15 mouse cellular contexts compared by ENCODE assay signal in the genomic region with DNA sequence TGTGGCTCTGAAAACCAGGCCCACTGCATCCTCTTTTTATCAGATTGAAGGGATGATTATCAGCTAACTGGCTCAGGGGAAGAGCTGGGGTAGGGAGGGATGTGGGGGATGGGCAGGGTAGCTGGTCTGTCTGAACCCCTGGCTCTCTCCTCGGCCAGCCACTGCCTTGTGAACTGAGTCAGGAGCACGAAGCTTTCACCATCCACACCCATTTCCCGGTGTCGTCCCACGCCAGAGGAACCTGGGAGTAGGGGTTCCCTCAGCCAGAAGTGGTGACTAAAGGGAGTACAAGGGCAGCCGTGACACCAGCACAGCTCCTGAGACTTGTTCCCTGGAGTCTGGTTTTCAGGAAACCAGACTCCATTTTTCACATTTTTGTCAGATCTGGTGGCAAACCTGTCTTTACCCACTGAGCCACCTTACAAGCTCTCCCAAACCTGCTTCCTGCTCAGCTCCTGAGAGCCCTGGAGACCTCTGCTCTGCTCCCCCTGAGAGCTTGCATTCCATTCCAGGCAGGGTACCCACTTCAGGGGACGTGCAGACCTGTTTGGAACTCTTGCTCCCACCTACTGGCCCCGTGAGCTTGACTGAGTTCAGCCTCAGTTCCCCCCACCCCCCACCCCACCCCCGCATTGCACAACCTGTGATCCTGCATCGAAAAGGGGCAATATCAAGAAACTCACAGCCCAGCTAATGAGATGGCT. TPM values are rescaled to one million over a fixed set of nuclear protein-coding genes. Genes with fewer than 3 reads are reported as not detected.
DNase-seq lines count a peak whose midpoint lies in the region; ATAC-seq and TF ChIP-seq lines count a peak whose summit lies in the region.
"Had no signal": no experiment of that assay in that cellular context is flagged by ENCODE, and none has a peak within 500 bp of the region (broad histone marks: within the 10 kb centered on the region; RNA-seq: fewer than 3 reads in every experiment).

No protein-coding gene starts in this region.

- no peak for TF ChIP-seq CTCF in kidney, adult 2 months (conservative IDR thresholded peaks at IDR 0.05; ENCODE audit: insufficient read depth, insufficient read length, low read depth, low read length)

- 18% methylated on average over 10 of the region's 10 CpGs for WGBS in heart, embryonic 10.5 days
- WGBS in heart, embryonic 12.5 days: 20% methylated on average over 10 of the region's 10 CpGs
- 70% methylated on average over 10 of the region's 10 CpGs for WGBS in kidney, adult 2 months
- WGBS in intestine, embryonic 16.5 days: 47% methylated on average over 10 of the region's 10 CpGs

- no peak overlapping the region for H3K4me2 ChIP-seq in heart, embryonic 12.5 days
- no peak overlapping the region for H3K4me2 ChIP-seq in intestine, embryonic 16.5 days (ENCODE audit: low read depth, low read length)
- H3K4me2 ChIP-seq: forebrain, embryonic 12.5 days; hindbrain, embryonic 15.5 days had no signal

- no peaks in the 10 kb centered on the region for H3K36me3 ChIP-seq in heart, embryonic 10.5 days
- no peaks in the 10 kb centered on the region for H3K36me3 ChIP-seq in heart, embryonic 12.5 days
- H3K36me3 ChIP-seq in kidney, adult 2 months (ENCODE audit: control insufficient read depth, insufficient read depth, low read length): no peaks in the 10 kb centered on the region
- H3K36me3 ChIP-seq in ES-E14 (ENCODE audit: control insufficient read depth, insufficient read depth, low read length, poor library complexity, severe bottlenecking): no peaks in the 10 kb centered on the region
- no peaks in the 10 kb centered on the region for H3K36me3 ChIP-seq in intestine, embryonic 16.5 days (ENCODE audit: control insufficient read depth, insufficient read depth, low read length)
- H3K36me3 ChIP-seq: forebrain, embryonic 12.5 days; hindbrain, embryonic 15.5 days had no signal

- H3K27ac ChIP-seq in heart, embryonic 10.5 days: peak overlapping the region; percentile 83
- no peak overlapping the region for H3K27ac ChIP-seq in heart, embryonic 12.5 days (ENCODE audit: poor library complexity, severe bottlenecking)
- H3K27ac ChIP-seq in kidney, adult 2 months (ENCODE audit: insufficient read depth, low read depth, low read length): no peak overlapping the region
- H3K27ac ChIP-seq in ES-E14 (ENCODE audit: insufficient read depth, low read depth, low read length, poor library complexity, severe bottlenecking): peak overlapping the region; percentile 48; the same call in 1 of the 2 replicates
- no peak overlapping the region for H3K27ac ChIP-seq in intestine, embryonic 16.5 days (ENCODE audit: low read length)
- H3K27ac ChIP-seq: hindbrain, embryonic 15.5 days; macrophage had no signal

- H3K4me3 ChIP-seq in heart, embryonic 10.5 days: no peak overlapping the region
- H3K4me3 ChIP-seq in heart, embryonic 12.5 days: no peak overlapping the region
- H3K4me3 ChIP-seq in kidney, adult 2 months (ENCODE audit: insufficient read depth, low read depth, low read length): no peak overlapping the region
- no peak overlapping the region for H3K4me3 ChIP-seq in ES-E14 (ENCODE audit: insufficient read depth in 1 of 2, low read depth in 1 of 2, low read length in 2 of 2, poor library complexity in 1 of 2, severe bottlenecking in 1 of 2)
- no peak overlapping the region for H3K4me3 ChIP-seq in intestine, embryonic 16.5 days (ENCODE audit: low read length)
- H3K4me3 ChIP-seq: forebrain, embryonic 12.5 days; hindbrain, embryonic 15.5 days had no signal

- no peak for TF ChIP-seq POLR2A in kidney, adult 2 months (IDR thresholded peaks at IDR 0.05; ENCODE audit: low read depth, low read length)

- ATAC-seq in heart, embryonic 12.5 days (ENCODE audit: insufficient number of reproducible peaks, low FRiP score): no peak
- ATAC-seq in intestine, embryonic 16.5 days: no peak

- H3K9me3 ChIP-seq in heart, embryonic 10.5 days: no peaks in the 10 kb centered on the region
- no peaks in the 10 kb centered on the region for H3K9me3 ChIP-seq in heart, embryonic 12.5 days (replicated peaks)
- no peaks in the 10 kb centered on the region for H3K9me3 ChIP-seq in ES-E14 (ENCODE audit: control insufficient read depth, insufficient read depth, low read depth, low read length)
- no peaks in the 10 kb centered on the region for H3K9me3 ChIP-seq in intestine, embryonic 16.5 days (ENCODE audit: control insufficient read depth, low read length)
- H3K9me3 ChIP-seq: forebrain, embryonic 12.5 days; hindbrain, embryonic 15.5 days had no signal

- no peak for DNase-seq in heart, embryonic 10.5 days (ENCODE audit: low spot score)
- peak; percentile 53 for DNase-seq in kidney, postnatal 10 days
- no peak for DNase-seq in kidney, adult 2 months
- DNase-seq in ES-E14 (ENCODE audit: low read depth, low spot score): no peak
- no peak for DNase-seq in gastrocnemius, postnatal 4 days (ENCODE audit: low spot score in 2 of 2)
- DNase-seq in natural killer cell, adult 2 months (ENCODE audit: low spot score in 2 of 2): no peak
- DNase-seq: cerebellum, adult 9-11 months; gastrocnemius, postnatal 36 days; liver; thymus, postnatal 36 days had no signal

- peaks cover 43% of the 10 kb centered on the region for H3K4me1 ChIP-seq in heart, embryonic 10.5 days
- H3K4me1 ChIP-seq in heart, embryonic 12.5 days (replicated peaks): peaks cover 29% of the 10 kb centered on the region
- H3K4me1 ChIP-seq in kidney, adult 2 months (ENCODE audit: control insufficient read depth, insufficient read depth, low read length): 0 out of 2 replicates have a peak, but pooled peaks cover 4% of the 10 kb centered on the region
- peaks cover 3 to 30% of the 10 kb centered on the region in 2 experiments; a peak in 2 of 4 replicates for H3K4me1 ChIP-seq in ES-E14 (ENCODE audit: control insufficient read depth in 2 of 2, insufficient read depth in 2 of 2, low read length in 2 of 2, poor library complexity in 1 of 2)
- peaks cover 28% of the 10 kb centered on the region for H3K4me1 ChIP-seq in intestine, embryonic 16.5 days (ENCODE audit: control insufficient read depth, insufficient read depth, low read length)

- in situ Hi-C loops in ES-E14 (cut with MboI; ENCODE audit: low sequenced_read_pairs in 2 of 2, unreplicated experiment in 2 of 2): no loop called here

- 0 out of 2 replicates have a peak, but pooled peaks cover 15% of the 10 kb centered on the region for H3K27me3 ChIP-seq in heart, embryonic 10.5 days (ENCODE audit: insufficient read depth, poor library complexity, severe bottlenecking)
- no peaks in the 10 kb centered on the region for H3K27me3 ChIP-seq in heart, embryonic 12.5 days (replicated peaks)
- H3K27me3 ChIP-seq in kidney, adult 2 months (replicated peaks; ENCODE audit: control insufficient read depth, insufficient read depth, low read length): no peaks in the 10 kb centered on the region
- H3K27me3 ChIP-seq in intestine, embryonic 16.5 days (replicated peaks; ENCODE audit: control insufficient read depth, insufficient read depth, low read length): no peaks in the 10 kb centered on the region
- H3K27me3 ChIP-seq: hindbrain, embryonic 15.5 days had no signal

- H3K9ac ChIP-seq in heart, embryonic 12.5 days: no peak overlapping the region
- peak overlapping the region; percentile 21; the same call in 1 of the 2 replicates for H3K9ac ChIP-seq in ES-E14 (ENCODE audit: insufficient read depth, low read depth, low read length, poor library complexity, severe bottlenecking)
- peak overlapping the region; percentile 40 for H3K9ac ChIP-seq in intestine, embryonic 16.5 days (ENCODE audit: low read depth, low read length)
- H3K9ac ChIP-seq: forebrain, embryonic 12.5 days; hindbrain, embryonic 15.5 days had no signal

TF ChIP-seq in ES-E14, 5 proteins besides CTCF, POLR2A, EP300 and RAD21:
- no peak for TF ChIP-seq CHD2 (IDR thresholded peaks at IDR 0.05; ENCODE audit: low read depth, low read length)
- TF ChIP-seq ZC3H11A (IDR thresholded peaks at IDR 0.05; ENCODE audit: borderline replicate concordance, low read depth, low read length): no peak
- TF ChIP-seq ZNF384 (IDR thresholded peaks at IDR 0.05; ENCODE audit: low read depth, low read length): no peak
- TF ChIP-seq HCFC1 (IDR thresholded peaks at IDR 0.05; ENCODE audit: borderline replicate concordance, insufficient read depth, low read length): no peak
- no peak for TF ChIP-seq MAFK (IDR thresholded peaks at IDR 0.05; ENCODE audit: insufficient read depth, low read depth, low read length)

RNA-seq across cellular contexts. Expression of gene Arhgef10l, which starts 2.8 kb away (rescaled TPM):
- 13.3 and 14.9 TPM in 2 replicates for polyA plus RNA-seq in heart, embryonic 10.5 days (2016; fragmentation: Nextera tagmentation; extraction: Ambion mirVana)
- polyA plus RNA-seq in heart, embryonic 12.5 days (2016; fragmentation: Nextera tagmentation; extraction: Ambion mirVana): 20.1 and 21.0 TPM in 2 replicates
- polyA plus RNA-seq in kidney, adult 2 months (2012; rRNA removed): 42.0 and 56.2 TPM in 2 replicates
- total RNA-seq in ES-E14 (2012; rRNA removed): 14.8 and 20.0 TPM in 2 replicates
- 12.1 and 14.3 TPM in 2 replicates for polyA plus RNA-seq in intestine, embryonic 16.5 days (2015; fragmentation: Nextera tagmentation; extraction: Ambion mirVana)
- 10 to 100 TPM; 53.6 to 54.6 TPM for total RNA-seq in gastrocnemius, postnatal 4 days (2021)

RNA-seq across cellular contexts. Expression of gene Rcc2, which starts 37.3 kb away (rescaled TPM):
- 18.0 and 29.0 TPM in 2 replicates for polyA plus RNA-seq in heart, embryonic 10.5 days (2016; fragmentation: Nextera tagmentation; extraction: Ambion mirVana)
- polyA plus RNA-seq in heart, embryonic 12.5 days (2016; fragmentation: Nextera tagmentation; extraction: Ambion mirVana): 38.5 and 40.6 TPM in 2 replicates
- 18.7 and 20.9 TPM in 2 replicates for polyA plus RNA-seq in kidney, adult 2 months (2012; rRNA removed)
- 250 and 322 TPM in 2 replicates for total RNA-seq in ES-E14 (2012; rRNA removed)
- 12.6 and 13.7 TPM in 2 replicates for polyA plus RNA-seq in intestine, embryonic 16.5 days (2015; fragmentation: Nextera tagmentation; extraction: Ambion mirVana)
- total RNA-seq in gastrocnemius, postnatal 4 days (2021): 10 to 100 TPM; 43.3 to 44.1 TPM

Comparison
In these comparisons a context has a peak if more than half of its experiments do, and no peak if none do; other contexts are left out.
1. H3K27ac ChIP-seq: peak in heart, embryonic 10.5 days (single experiment) and ES-E14 (single experiment); none in heart, embryonic 12.5 days (single experiment), kidney, adult 2 months (single experiment) and intestine, embryonic 16.5 days (single experiment).